Mouse (Mus musculus): ENCODE results near the gene Zfp775. TPM values are rescaled to one million over a fixed set of nuclear protein-coding genes. Genes with fewer than 3 reads are reported as not detected.
A peak's percentile ranks its signal among the peaks of the same experiment; 100 is the strongest.
"Not testable (repeated sequence)": the region's sequence is repeated elsewhere in the genome, so short reads cannot be mapped to it uniquely, and the experiment has no call there.

Gene Zfp775
- polyA plus RNA-seq, 1 experiment from 2014 or later = 7.4 TPM

DNA sequence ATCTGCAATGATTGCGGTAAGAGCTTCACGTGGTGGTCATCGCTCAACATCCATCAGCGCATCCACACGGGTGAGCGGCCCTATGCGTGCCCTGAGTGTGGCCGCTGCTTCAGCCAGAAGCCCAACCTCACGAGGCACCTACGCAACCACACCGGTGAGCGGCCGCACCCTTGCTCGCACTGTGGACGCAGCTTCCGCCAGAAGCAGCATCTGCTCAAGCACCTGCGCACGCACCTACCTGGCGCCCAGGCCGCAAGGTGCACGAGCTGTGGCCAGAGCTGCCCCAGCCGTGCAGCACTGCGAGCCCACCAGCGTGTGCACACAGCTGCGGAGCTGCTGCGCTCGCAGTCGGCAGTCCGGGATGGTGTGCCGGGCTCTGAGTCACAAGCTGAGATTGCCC lies 18.2 kb downstream of the Zfp775 start:
- no peaks in the 10 kb centered on the region for H3K27me3 ChIP-seq (ENCODE audit: control insufficient read depth, insufficient read depth, low read depth, low read length)
- WGBS = 90% methylated on average over 30 of the region's 30 CpGs
- H3K9me3 ChIP-seq (ENCODE audit: control insufficient read depth, low read length) = no peaks in the 10 kb centered on the region
- H3K4me1 ChIP-seq (replicated peaks; ENCODE audit: control insufficient read depth, insufficient read depth, low read length) = no peaks in the 10 kb centered on the region
- no peak overlapping the region for H3K4me2 ChIP-seq (ENCODE audit: low read depth, low read length)
- no peak overlapping the region for H3K9ac ChIP-seq (ENCODE audit: low read length)
- no peak for ATAC-seq (ENCODE audit: low read depth)
- no peak overlapping the region for H3K4me3 ChIP-seq (ENCODE audit: low read length)
- H3K36me3 ChIP-seq (ENCODE audit: control insufficient read depth, insufficient read depth, low read length) = peaks cover 16% of the 10 kb centered on the region
- H3K27ac ChIP-seq (ENCODE audit: low read length) = no peak overlapping the region

DNA sequence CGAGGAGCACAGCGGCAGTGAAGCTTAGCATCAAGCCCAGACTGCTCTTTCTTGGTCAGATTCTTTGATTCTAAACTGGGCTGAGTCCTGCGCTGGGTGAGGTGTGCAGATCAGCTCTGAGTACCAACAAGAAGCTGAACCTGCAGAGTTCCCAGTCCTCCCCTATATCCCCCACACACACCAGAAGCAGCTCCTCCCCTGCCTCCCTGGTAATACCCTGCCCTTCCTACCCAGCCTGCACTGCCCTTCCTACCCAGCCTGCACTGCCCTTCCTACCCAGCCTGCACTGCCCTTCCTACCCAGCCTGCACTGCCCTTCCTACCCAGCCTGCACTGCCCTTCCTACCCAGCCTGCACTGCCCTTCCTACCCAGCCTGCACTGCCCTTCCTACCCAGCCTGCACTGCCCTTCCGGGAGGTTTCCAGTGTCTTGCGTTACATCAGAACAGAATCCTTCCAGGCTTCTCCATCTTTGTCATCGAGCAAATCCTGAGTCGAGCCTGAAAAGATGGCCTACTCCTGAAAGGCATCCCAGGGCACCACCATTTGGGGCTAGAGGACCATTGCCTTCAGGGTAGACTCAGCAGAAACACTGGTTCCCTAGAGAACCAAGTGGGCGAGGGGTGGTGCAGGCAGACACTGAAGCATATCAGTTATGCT lies 20.5 kb downstream of the Zfp775 start:
- not testable (repeated sequence) for H3K27ac ChIP-seq (ENCODE audit: low read length); H3K27me3 ChIP-seq (ENCODE audit: control insufficient read depth, insufficient read depth, low read depth, low read length); H3K4me1 ChIP-seq (replicated peaks; ENCODE audit: control insufficient read depth, insufficient read depth, low read length); H3K4me2 ChIP-seq (ENCODE audit: low read depth, low read length); ATAC-seq (ENCODE audit: low read depth); H3K9ac ChIP-seq (ENCODE audit: low read length); H3K4me3 ChIP-seq (ENCODE audit: low read length); H3K9me3 ChIP-seq (ENCODE audit: control insufficient read depth, low read length)
- H3K36me3 ChIP-seq (ENCODE audit: control insufficient read depth, insufficient read depth, low read length) = peaks cover 16% of the 10 kb centered on the region
- 80% methylated on average over 8 of the region's 8 CpGs for WGBS

DNA sequence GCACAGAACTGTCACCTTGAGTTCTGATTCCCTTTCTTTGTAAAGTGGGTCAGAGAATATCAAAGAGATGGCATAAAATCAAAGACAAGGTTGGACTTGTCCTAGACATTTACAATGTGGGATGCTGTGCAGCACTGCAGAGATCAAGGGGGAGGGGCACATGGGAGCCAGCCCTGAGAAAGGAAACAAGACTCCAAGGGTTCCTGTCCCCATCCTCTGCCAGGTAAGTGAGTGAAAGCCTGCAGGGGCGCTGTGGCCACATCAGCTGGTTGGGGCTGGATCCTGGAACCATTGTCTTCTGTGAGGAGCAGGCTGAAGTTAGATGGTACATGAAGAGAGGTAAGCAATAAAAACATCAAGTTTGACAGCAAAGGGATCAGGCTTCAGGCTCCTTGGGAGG lies 21.6 kb downstream of the Zfp775 start:
- ATAC-seq (ENCODE audit: low read depth) = no peak
- Histone ChIP-seq H3K9me3 (ENCODE audit: control insufficient read depth, low read length) (no peaks in the 10 kb centered on the region), H3K4me3 (ENCODE audit: low read length) (no peak overlapping the region), H3K36me3 (ENCODE audit: control insufficient read depth, insufficient read depth, low read length) (peaks cover 16% of the 10 kb centered on the region), H3K27ac (ENCODE audit: low read length) (no peak overlapping the region), H3K9ac (ENCODE audit: low read length) (no peak overlapping the region), H3K4me2 (ENCODE audit: low read depth, low read length) (no peak overlapping the region), H3K27me3 (ENCODE audit: control insufficient read depth, insufficient read depth, low read depth, low read length) (peaks cover 20% of the 10 kb centered on the region), H3K4me1 (replicated peaks; ENCODE audit: control insufficient read depth, insufficient read depth, low read length) (peaks cover 8% of the 10 kb centered on the region)
- 40% methylated on average over 1 of the region's 1 CpGs for WGBS

GRCm38 (mm10) chr6:48626464-48626863 lies 24.6 kb downstream of the Zfp775 start, which contains the start of gene AI854703:
TSS of gene AI854703 (plus strand) at chr6:48626764.
- Histone ChIP-seq H3K27ac (ENCODE audit: low read length) (no peak within 1 kb of the TSS), H3K9ac (ENCODE audit: low read length) (peak within 1 kb of the TSS; percentile 64), H3K4me1 (replicated peaks; ENCODE audit: control insufficient read depth, insufficient read depth, low read length) (peaks cover 17% of the 10 kb centered on the region), H3K36me3 (ENCODE audit: control insufficient read depth, insufficient read depth, low read length) (no peaks in the 10 kb centered on the region), H3K4me2 (ENCODE audit: low read depth, low read length) (peak within 1 kb of the TSS; percentile 79), H3K27me3 (ENCODE audit: control insufficient read depth, insufficient read depth, low read depth, low read length) (peaks cover 39% of the 10 kb centered on the region), H3K9me3 (ENCODE audit: control insufficient read depth, low read length) (no peaks in the 10 kb centered on the region), H3K4me3 (ENCODE audit: low read length) (peak within 1 kb of the TSS; percentile 54)
- no peak for ATAC-seq (ENCODE audit: low read depth)
- WGBS = 34% methylated on average over 8 of the region's 8 CpGs

DNA sequence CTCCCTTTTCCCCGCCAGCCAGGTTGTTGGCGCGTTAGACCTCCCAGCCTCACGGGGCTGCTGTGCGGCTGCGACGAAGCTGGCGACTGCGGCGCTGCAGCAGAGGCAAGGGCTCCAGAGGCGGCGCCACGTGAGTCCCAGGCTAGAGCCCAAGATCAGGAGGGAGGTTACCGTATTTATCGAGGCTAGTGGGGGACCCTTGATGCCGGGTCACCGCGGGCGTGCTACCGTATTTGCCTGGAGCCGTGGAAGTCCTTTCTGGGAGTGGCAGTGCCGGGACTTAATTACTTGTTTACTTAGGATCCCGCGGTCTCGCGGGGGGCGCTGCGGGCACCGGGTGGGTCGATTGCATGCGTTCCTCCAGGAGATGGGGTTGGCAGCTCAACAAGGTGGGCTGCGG lies 25.1 kb downstream of the Zfp775 start:
- H3K36me3 ChIP-seq (ENCODE audit: control insufficient read depth, insufficient read depth, low read length) = no peaks in the 10 kb centered on the region
- H3K27ac ChIP-seq (ENCODE audit: low read length) = no peak overlapping the region
- peak overlapping the region; percentile 54 for H3K4me3 ChIP-seq (ENCODE audit: low read length)
- H3K27me3 ChIP-seq (ENCODE audit: control insufficient read depth, insufficient read depth, low read depth, low read length) = peaks cover 39% of the 10 kb centered on the region
- H3K4me2 ChIP-seq (ENCODE audit: low read depth, low read length) = peak overlapping the region; percentile 79
- H3K4me1 ChIP-seq (replicated peaks; ENCODE audit: control insufficient read depth, insufficient read depth, low read length) = peaks cover 17% of the 10 kb centered on the region
- ATAC-seq (ENCODE audit: low read depth) = peak; percentile 61
- peak overlapping the region; percentile 64 for H3K9ac ChIP-seq (ENCODE audit: low read length)
- under 1% methylated on average over 32 of the region's 32 CpGs for WGBS
- H3K9me3 ChIP-seq (ENCODE audit: control insufficient read depth, low read length) = no peaks in the 10 kb centered on the region

DNA sequence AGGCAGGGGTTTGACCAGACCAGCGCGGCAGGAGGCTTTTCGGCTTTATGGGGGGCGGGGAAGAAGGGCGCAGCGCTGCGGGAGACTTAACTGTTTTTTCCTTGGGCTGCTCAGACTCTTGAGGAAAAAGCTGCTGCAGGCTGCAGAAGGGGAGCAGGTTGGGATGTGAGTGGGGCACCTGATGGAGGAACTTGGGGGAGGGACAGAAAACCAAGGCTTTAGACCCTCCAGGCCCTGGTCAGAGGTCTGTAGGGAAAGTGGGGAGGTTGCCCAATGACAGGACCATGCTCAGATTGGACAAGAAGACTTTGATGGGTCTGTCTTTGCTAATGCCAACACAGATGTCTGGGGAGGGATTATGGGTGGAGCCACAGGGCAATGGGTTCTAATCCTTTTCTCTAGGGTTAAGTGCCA lies 25.7 kb downstream of the Zfp775 start:
- H3K9me3 ChIP-seq (ENCODE audit: control insufficient read depth, low read length) = no peaks in the 10 kb centered on the region
- peaks cover 17% of the 10 kb centered on the region for H3K4me1 ChIP-seq (replicated peaks; ENCODE audit: control insufficient read depth, insufficient read depth, low read length)
- 3% methylated on average over 7 of the region's 7 CpGs for WGBS
- no peaks in the 10 kb centered on the region for H3K36me3 ChIP-seq (ENCODE audit: control insufficient read depth, insufficient read depth, low read length)
- ATAC-seq (ENCODE audit: low read depth) = no peak
- peak overlapping the region; percentile 54 for H3K4me3 ChIP-seq (ENCODE audit: low read length)
- H3K4me2 ChIP-seq (ENCODE audit: low read depth, low read length) = peak overlapping the region; percentile 79
- no peak overlapping the region for H3K27ac ChIP-seq (ENCODE audit: low read length)
- peaks cover 39% of the 10 kb centered on the region for H3K27me3 ChIP-seq (ENCODE audit: control insufficient read depth, insufficient read depth, low read depth, low read length)
- H3K9ac ChIP-seq (ENCODE audit: low read length) = peak overlapping the region; percentile 64

DNA sequence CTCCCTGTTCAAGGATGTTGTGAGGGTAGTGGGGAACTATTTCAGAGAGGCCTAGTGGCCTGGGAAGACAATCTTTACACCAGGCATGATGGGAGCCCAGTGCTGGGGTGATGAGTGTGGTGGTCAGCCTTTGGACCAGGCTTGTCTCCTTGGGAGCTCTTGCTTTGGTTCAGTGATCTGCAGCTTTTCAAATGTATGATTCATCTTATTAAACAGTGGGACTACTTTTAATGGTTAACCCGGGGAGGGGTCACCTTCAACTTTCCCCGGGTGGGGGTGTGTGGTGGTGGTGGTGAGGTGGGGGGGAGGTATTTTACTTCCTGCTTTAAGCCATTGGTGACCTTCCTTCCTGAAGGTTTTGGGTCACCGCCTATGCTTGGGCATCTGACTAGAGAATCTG lies 26.5 kb downstream of the Zfp775 start:
- H3K4me3 ChIP-seq (ENCODE audit: low read length) = no peak overlapping the region
- 70% methylated on average over 3 of the region's 3 CpGs for whole genome bisulfite sequencing
- no peaks in the 10 kb centered on the region for H3K9me3 ChIP-seq (ENCODE audit: control insufficient read depth, low read length)
- no peaks in the 10 kb centered on the region for H3K36me3 ChIP-seq (ENCODE audit: control insufficient read depth, insufficient read depth, low read length)
- no peak overlapping the region for H3K4me2 ChIP-seq (ENCODE audit: low read depth, low read length)
- H3K27ac ChIP-seq (ENCODE audit: low read length) = no peak overlapping the region
- peaks cover 39% of the 10 kb centered on the region for H3K27me3 ChIP-seq (ENCODE audit: control insufficient read depth, insufficient read depth, low read depth, low read length)
- ATAC-seq (ENCODE audit: low read depth) = no peak
- peaks cover 17% of the 10 kb centered on the region for H3K4me1 ChIP-seq (replicated peaks; ENCODE audit: control insufficient read depth, insufficient read depth, low read length)
- H3K9ac ChIP-seq (ENCODE audit: low read length) = no peak overlapping the region

DNA sequence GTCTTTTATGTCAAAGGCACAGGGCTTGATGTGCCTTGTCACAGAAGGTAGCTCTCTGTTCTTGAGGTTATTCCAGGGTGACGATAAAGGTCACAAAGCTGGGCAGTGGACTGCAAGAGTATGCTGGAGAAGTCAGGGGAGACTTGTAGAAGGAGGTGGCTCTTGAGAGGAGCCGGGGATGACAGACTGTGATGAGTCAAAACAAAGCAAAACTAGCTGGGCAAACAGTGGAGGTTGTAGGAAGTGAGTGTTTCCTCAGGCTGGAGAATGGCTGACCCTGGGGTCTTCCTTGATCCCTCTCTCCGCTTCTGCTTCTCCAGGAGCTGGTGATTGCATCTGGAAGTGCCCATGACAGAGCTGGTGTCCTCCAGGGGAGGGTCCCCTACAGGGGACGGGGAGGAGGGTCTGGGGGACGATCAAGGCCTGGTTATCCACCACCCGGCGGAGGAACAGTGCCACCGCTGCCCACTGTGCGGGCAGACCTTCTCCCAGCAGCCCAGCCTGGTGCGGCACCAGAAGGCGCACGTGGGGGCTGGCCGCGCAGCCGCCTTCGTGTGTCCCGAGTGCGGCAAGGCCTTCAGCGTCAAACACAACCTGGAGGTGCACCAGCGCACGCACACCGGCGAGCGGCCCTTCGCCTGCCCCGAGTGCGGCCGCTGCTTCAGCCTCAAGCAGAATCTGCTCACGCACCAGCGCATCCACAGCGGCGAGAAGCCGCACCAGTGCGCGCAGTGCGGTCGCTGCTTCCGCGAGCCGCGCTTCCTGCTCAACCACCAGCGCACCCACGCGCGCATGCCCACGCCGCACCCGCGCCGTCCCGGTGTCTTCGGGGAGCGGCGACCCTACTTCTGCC lies 27.2 kb downstream of the Zfp775 start:
- peak; percentile 29; the same call in 1 of the 2 replicates for ATAC-seq (ENCODE audit: low read depth)
- Histone ChIP-seq H3K36me3 (ENCODE audit: control insufficient read depth, insufficient read depth, low read length) (no peaks in the 10 kb centered on the region), H3K27me3 (ENCODE audit: control insufficient read depth, insufficient read depth, low read depth, low read length) (peaks cover 39% of the 10 kb centered on the region), H3K9me3 (ENCODE audit: control insufficient read depth, low read length) (no peaks in the 10 kb centered on the region), H3K4me3 (ENCODE audit: low read length) (peak overlapping the region; percentile 46), H3K9ac (ENCODE audit: low read length) (peak overlapping the region; percentile 56), H3K4me2 (ENCODE audit: low read depth, low read length) (peak overlapping the region; percentile 63), H3K4me1 (replicated peaks; ENCODE audit: control insufficient read depth, insufficient read depth, low read length) (peaks cover 17% of the 10 kb centered on the region), H3K27ac (ENCODE audit: low read length) (no peak overlapping the region)
- WGBS = 3% methylated on average over 51 of the region's 54 CpGs

GRCm38 (mm10) chr6:48629661-48630034 lies 27.8 kb downstream of the Zfp775 start:
- Histone ChIP-seq H3K36me3 (ENCODE audit: control insufficient read depth, insufficient read depth, low read length) (no peaks in the 10 kb centered on the region), H3K9ac (ENCODE audit: low read length) (peak overlapping the region; percentile 56), H3K4me1 (replicated peaks; ENCODE audit: control insufficient read depth, insufficient read depth, low read length) (peaks cover 17% of the 10 kb centered on the region), H3K27ac (ENCODE audit: low read length) (no peak overlapping the region), H3K4me2 (ENCODE audit: low read depth, low read length) (peak overlapping the region; percentile 63), H3K4me3 (ENCODE audit: low read length) (peak overlapping the region; percentile 46), H3K9me3 (ENCODE audit: control insufficient read depth, low read length) (no peaks in the 10 kb centered on the region), H3K27me3 (ENCODE audit: control insufficient read depth, insufficient read depth, low read depth, low read length) (peaks cover 39% of the 10 kb centered on the region)
- no peak for ATAC-seq (ENCODE audit: low read depth)
- 12% methylated on average over 13 of the region's 13 CpGs for WGBS
